Mouse (Mus musculus): ENCODE data around the gene Nubp1.

Gene Nubp1

DNA sequence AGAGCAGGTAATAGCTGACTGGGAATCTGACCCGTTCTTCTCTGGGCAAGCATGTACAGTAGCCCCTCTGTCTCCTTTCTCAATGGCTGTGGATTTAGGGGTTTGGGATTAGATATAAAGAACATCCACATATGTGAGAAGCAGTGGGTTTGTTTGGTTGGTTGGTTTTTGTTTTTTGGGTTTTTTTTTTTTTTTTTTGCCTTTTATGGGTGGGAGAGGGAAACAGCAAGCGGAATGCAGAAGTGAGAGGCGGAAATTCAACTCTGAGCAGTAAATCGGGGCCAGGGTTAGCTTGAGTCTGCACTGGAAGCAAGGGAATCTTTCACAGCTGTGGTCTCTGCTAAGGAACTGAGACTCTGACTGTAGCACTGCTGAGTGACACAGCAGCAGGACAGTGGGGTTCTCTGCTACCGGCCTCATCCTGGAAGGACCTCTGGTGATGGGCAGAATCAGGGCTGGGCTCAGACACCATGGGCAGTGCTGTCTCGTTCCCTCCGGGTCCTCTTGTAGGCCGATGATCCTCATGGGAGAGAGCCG lies 6.0 kb downstream of the Nubp1 start:
- DNase-seq, result no peak

DNA sequence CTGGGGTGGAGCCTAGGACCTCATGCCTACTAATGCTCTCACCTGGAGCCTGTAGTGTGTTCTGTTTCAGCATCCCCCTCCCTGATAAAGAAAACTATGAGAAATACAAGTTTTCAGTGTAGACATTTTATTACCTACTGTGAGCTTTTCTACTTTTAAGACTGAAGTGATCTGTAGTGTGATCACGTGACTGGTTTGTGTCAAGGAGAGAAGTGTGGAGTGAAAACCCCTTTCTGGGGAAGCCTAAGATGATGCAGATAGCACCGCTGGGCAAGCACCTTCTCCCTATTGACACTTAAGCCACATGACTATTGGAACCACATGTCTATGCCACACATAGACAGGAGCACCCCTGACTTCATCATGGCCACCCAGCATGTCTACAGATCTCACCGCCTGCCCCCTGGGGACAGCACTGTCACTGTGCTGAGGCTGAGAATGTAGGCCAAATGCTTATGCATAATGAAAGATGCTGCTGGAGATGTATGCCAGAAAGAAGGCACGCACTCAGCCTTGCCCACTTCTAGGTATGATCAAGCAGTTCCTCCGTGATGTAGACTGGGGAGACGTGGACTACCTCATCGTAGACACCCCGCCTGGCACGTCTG lies 8.8 kb downstream of the Nubp1 start:
- DNase-seq, result no peak

GRCm38 (mm10) chr16:10431911-10432310 lies 20.2 kb downstream of the Nubp1 start:
- no peak for DNase-seq

DNA sequence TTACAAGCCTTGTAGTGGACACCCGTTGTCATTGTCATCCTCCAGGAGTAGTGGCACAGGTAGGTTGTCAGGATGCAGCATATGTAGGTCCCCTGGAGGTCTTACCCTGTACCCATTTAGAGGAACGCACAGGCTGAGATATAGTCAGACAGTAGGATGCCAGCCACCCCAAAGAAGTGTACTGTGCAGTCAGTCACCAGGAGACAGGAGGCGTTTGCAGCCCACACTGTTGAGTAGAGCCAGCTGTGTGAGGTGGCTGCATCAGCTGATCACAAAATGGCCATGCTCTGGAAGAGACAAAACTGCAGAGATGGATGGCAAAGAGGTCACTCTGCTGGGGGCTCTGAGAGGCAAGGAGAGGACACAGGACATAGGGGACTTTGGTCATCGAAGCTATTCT lies 20.6 kb downstream of the Nubp1 start:
- DNase-seq, result no peak

DNA sequence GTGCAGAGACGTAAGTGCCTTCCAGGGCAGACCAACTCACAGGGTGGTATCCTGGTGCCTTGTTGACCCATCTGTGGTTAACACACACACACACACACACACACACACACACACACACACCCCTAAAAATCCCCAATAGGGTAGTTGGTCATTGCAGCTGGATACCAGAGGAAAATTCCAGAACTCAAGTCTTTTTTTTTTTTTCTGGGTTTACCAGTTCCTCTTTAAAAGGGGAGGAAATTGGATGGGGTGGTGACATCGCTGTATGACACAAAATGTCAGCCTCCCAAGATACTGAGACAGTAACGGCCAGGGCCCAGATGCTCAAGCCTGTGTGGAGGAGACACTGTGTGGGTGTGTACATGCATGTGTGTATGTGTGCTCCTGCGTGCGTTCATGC lies 21.6 kb downstream of the Nubp1 start:
- DNase-seq, result no peak

- no peak for DNase-seq
Observed at GRCm38 (mm10) chr16:10436166-10436565, 24.4 kb downstream of the Nubp1 start.

- DNase-seq, result no peak
Observed at GRCm38 (mm10) chr16:10438055-10438454, 26.3 kb downstream of the Nubp1 start.

DNA sequence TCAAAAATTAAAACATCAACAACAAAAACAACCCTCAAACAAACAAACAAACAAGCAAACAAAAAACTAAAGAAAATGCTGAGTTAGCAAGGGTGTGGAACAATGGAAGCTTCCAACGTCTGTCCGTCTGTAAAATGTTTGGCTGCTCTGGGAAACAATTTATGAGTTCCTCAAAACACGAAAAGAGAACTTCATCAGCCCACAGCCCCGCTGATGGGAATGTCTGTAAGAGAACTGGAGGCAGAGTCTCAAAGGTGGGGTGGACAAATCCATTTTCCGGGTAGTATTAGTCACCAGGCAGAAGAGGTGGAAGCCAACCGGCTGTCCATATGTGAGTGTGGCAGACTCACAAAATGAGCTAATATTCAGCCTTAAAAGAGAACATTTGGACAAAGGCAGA lies 29.6 kb downstream of the Nubp1 start:
- DNase-seq, result no peak

GRCm38 (mm10) chr16:10441761-10442160 lies 30.0 kb downstream of the Nubp1 start:
- DNase-seq, result no peak

- no peak for DNase-seq
Observed at GRCm38 (mm10) chr16:10443723-10444122, 32.0 kb downstream of the Nubp1 start.

GRCm38 (mm10) chr16:10446573-10447263 lies 35.0 kb downstream of the Nubp1 start:
- no peak for DNase-seq

- no peak for DNase-seq
Observed at GRCm38 (mm10) chr16:10447264-10447594, 35.5 kb downstream of the Nubp1 start, which contains the start of gene Tvp23a. Tvp23a (minus strand) TSS chr16:10447362.

- no peak for DNase-seq
Observed at GRCm38 (mm10) chr16:10447781-10448180, 36.0 kb downstream of the Nubp1 start.

GRCm38 (mm10) chr16:10448931-10449330 lies 37.2 kb downstream of the Nubp1 start:
- no peak for DNase-seq

GRCm38 (mm10) chr16:10451906-10452305 lies 40.2 kb downstream of the Nubp1 start:
- DNase-seq, result no peak

DNA sequence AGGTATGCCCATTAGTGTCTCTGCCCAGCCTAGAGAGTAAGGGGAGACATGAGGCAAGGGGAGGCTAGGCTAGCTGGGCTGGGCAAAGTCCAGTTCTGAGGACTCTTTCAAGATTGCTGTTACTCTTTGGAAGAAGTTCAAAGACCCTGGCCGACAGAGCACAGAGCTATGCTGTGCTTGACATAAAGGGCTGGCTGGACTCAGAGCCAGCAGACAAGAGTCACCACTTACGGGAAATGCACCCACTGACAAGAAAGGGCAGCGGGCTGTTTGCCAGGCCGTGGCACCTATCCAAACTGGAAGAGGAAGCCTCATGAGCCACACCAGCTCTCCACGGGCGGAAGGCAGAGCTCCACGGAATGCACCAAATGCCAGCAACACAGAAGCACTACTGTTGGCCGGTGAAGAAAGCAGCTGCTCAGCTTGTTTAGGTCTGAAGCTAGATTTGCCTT lies 40.7 kb downstream of the Nubp1 start:
- peak; percentile 22 for DNase-seq

- no peak for DNase-seq
Observed at GRCm38 (mm10) chr16:10453872-10454582, 42.3 kb downstream of the Nubp1 start.

DNA sequence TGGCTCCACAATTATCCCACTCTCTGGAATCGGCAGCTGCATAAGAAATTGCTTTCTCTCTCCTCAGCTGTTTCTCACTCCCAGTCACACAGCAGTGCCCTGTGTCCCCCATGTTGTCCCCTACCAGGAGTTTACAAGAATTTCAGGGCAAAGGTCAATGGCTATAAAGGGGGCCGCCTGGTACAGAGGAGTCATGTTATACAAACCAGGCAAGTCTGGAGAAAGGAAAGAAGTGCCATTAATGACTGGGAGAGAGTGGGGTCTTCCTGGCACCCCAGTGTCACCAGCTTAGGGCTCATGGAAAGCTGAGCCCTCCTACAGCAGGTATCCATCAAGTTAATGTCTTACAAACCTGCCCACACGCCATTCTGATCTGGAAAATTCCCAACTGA lies 42.8 kb downstream of the Nubp1 start:
- DNase-seq, result no peak

DNA sequence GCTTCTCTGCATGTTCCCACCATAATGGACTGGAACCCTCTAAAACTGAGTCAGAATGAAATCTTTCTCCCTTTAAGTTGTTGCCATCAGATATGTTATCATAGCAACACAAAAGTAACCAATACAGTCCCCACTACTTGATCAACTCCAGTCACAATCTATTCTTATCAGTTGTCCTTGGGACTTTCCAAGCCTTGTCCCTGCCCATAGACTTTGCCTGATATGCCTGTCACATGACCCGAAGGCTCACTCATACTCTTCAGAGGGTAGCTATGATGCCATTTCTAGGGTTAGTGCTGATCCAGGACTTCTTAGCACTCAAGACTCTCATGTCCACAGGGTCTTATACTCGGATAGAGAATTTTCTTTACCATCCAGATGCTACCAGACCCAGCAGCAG lies 48.4 kb downstream of the Nubp1 start:
- DNase-seq, result no peak

DNA sequence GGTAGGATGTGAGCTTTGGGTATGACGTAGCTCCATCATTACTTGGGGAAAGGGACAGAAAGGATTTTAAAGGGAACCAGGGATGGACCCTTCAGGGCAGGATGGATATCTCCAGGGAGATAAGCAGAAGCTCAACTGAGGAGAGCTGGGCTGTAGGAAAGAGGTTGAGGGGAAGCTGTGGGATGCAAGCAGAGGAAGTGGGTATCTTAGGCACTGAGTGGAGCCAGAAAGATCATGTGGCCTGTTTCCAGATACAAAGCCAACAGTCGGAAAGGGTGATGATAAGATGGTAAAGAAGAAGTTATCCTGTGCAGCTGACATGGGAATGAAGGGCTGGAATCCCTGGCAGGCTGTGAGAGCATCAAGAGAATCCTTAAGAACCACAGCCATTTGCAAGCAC lies 49.4 kb downstream of the Nubp1 start:
- no peak for DNase-seq

DNA sequence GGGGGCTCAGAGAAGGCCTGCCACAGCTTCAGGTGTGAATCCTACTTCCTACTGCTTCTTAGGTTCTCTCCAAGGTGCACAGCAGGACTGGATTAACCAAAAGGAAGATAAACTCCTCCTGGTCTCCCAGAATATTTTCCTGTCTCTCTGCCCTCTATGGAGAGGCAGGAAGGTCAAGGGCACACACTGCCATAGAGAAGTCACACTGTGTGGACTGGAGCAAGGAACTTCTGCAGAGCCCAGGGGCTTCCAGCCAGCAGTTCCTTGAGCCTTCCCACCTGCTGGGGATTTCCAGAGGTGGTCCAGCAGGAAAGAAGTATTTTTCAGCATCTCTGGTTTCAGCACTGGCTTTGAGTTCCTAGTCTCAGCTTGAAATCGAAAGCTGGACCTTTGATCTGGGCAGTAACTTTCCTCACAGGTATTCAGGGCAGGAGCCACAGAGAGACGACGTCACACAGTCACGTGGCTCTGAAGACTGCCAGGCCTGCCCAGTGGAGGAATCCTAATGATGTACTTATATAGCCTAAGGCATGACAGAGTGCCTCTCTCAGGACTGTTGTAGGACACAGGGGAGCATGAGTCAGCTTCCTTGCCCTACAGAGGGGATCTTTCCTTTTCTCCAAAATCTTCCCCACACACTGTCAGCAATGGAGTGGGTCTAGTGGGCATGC lies 53.4 kb downstream of the Nubp1 start:
- no peak for DNase-seq

DNA sequence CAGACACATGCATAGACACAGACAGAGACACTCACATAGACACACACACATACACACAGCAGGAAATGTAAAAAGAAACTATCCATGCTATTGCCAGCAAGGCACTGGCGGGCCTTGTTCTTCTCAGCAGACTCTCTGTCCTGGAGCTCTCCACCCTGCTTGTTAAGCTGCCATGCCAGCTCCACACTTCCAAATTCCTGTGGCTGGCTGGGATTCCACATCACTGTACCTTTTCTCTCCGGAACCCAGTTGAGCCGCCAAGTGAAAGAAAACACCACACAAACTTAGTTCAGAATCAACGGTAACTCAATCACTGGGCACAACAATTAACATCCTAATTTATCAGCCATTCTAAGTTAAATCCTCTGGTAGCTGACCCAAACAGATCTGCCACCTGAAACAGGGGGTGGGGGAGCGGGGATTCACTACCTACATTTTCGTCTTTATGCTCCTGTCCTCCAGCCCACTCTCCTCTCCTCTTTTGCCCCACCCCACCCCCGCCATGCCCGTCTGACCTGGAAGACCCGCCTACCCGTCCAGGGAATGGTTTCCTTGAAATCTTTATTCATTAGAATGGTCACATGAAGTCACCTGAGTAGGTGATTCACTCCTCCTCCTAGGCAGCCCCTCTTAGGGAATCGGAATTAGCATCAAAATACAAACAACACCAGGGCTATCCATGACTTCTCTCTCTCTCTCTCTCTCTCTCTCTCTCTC lies 55.8 kb downstream of the Nubp1 start:
- DNase-seq, result no peak

GRCm38 (mm10) chr16:10468201-10468600 lies 56.5 kb downstream of the Nubp1 start:
- DNase-seq, result no peak

Data from thymus, postnatal 4 days (tissue).